Mouse (Mus musculus): ENCODE data around the gene Tmem163.

DNA sequence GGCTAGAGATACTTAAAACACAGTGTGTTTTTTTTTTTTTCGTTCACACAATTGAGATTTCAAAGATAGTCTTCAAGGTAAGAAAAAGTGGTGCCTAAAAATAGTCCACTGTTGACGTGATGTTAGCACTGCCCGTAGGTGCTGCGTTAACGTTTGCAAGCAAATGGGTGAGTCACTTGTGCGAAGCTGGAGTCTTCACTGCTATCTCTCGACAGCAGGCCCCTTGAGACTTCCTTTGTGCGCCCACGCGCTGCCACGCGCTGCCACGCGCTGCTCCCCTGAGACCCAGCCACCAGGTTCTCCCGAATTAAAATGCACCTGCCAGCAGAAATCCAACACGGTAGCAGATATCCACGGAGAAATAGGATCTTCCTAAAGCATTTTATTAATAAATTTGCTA, 178.6 kb downstream of the Tmem163 start:
- TF ChIP-seq POLR2A (IDR thresholded peaks at IDR 0.05; ENCODE audit: extremely low read depth, insufficient read depth, low read length) (no peak), CTCF (IDR thresholded peaks at IDR 0.05; ENCODE audit: low read depth, low read length) (no peak)
